Mouse (Mus musculus): Measurements from ENCODE around the gene Sprr2d.

The Sprr2d gene

DNA sequence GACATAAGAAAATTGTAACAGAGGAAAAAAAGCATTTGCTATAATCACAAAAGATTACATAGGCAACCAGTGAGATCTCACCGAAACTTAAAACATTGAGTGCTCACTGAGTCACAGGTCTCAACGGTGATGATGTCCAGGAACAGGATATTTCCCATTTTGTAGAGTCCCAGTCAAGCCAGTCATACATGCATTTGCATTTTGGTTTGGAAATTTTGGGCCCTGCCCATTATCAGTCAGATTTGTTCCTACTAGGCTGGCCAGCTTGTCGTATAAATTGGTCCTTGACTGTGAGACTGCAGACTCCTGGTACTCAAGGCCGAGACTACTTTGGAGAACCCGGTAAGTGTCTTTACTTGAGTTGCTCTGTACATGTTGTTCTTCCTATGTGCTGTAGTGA, at the start of gene Sprr2d:
TSS of gene Sprr2d (plus strand) at position 301 of the 400 bp plus-strand sequence.
- DNase-seq (ENCODE audit: extremely low spot score, low spot score), result no peak

GRCm38 (mm10) chr3:92307406-92307805, 31.5 kb upstream of the Sprr2d start:
- no peak for DNase-seq (ENCODE audit: extremely low spot score, low spot score)

- no peak for DNase-seq (ENCODE audit: extremely low spot score, low spot score)
These were observed 22.6 kb upstream of the Sprr2d start, which contains the start of gene Sprr2b for GRCm38 (mm10) chr3:92316320-92316719. Sprr2b (plus strand) TSS chr3:92316620.

- DNase-seq (ENCODE audit: extremely low spot score, low spot score), result no peak
These were observed 21.6 kb upstream of the Sprr2d start for GRCm38 (mm10) chr3:92317384-92317783.

GRCm38 (mm10) chr3:92336278-92336677, 2.7 kb upstream of the Sprr2d start:
- DNase-seq (ENCODE audit: extremely low spot score, low spot score), result no peak

DNA sequence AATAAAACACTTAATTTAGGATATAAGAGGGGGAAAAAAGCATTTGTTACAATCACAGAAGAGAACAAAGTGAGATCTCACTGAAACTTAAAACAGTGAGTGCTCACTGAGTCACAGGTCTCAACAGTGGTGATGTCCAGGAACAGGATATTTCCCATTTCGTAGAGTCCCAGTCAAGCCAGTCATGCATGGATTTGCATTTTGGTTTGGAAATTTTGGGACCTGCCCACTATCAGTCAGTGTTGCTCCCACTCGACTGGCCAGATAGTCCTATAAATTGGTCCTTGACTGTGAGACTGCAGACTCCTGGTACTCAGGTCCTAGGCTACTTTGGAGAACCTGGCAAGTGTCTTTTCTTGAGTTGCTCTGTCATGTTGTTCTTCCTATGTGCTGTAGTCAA, 12.9 kb downstream of the Sprr2d start, which contains the start of gene Sprr2e:
TSS of gene Sprr2e (plus strand) at position 301 of the 400 bp plus-strand sequence.
- no peak for DNase-seq (ENCODE audit: extremely low spot score, low spot score)

DNA sequence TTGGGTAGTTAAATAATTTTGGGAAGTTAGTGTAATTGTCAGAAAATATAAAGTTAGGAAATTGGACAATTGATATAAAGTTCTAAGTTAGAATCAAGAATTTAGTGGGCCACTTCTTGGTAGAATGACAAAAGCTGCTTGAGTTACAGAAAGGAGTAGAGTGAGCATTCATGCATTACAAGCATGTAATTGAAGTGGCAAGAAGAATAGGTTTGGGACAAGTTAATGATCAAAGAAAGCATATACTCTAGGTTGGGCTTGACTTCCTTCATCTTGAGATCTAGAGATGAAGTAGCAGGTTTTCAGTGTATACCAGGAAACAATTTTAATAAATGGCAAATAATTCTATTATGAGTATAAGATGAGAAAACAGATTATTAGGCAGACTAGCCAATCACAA, 22.7 kb downstream of the Sprr2d start:
- no peak for DNase-seq (ENCODE audit: extremely low spot score, low spot score)

DNA sequence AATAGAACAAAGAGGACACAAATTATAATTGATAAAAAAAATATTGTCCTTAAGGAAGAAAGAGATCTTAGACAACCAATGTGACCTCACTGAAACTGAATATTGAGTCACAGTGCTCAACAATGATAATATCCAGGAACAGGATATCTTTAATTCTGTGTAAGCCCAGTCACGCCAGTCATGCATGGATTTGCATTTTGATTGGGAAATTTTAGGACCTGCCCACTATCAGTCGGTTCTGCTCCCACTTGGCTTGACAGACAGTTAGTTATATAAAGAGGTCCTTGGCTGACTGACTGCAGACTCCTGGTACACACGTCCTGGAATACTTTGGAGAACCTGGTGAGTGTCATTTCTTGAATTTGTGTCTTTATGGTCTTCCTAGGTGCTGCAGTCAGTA, 25.9 kb downstream of the Sprr2d start, which contains the start of gene Sprr2f:
TSS of gene Sprr2f (plus strand) at position 301 of the 400 bp plus-strand sequence.
- DNase-seq (ENCODE audit: extremely low spot score, low spot score), result no peak

- DNase-seq (ENCODE audit: extremely low spot score, low spot score), result no peak
These were observed 34.7 kb downstream of the Sprr2d start for GRCm38 (mm10) chr3:92373613-92374012.

DNA sequence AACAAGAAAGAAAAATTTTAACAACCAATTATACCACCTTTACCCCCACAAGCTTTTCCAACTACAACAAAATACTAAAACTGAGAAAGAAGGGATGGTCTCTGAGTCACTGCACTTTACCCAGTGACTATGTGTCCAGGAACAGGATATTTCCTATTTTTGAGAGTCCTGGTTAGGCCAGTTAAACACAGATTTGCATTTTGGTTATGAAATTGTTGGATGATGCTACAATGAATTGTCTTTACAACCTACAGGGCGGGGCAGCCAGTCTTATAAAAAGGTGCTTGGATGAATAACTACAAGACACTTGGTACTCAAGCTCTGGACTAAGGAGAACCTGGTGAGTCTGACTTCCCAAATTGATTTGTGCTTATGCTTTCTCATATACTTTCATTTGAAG, 46.4 kb downstream of the Sprr2d start, which contains the start of gene Sprr2h:
TSS of gene Sprr2h (plus strand) at position 301 of the 400 bp plus-strand sequence.
- DNase-seq (ENCODE audit: extremely low spot score, low spot score), result no peak

Data from neural tube, embryonic 10.5 days (tissue).